Mouse (Mus musculus) ES-Bruce4 (cell line): ENCODE results near the gene Snd1. TPM values are rescaled to one million over a fixed set of nuclear protein-coding genes. Genes with fewer than 3 reads are reported as not detected.

ENCODE experiments used
- H3K27ac ChIP-seq: 2 replicates; pipeline ENCODE4 v1.5.1; 2012; ENCODE audit warnings: low read length, inconsistent platforms; ENCODE audit not compliant: insufficient read depth
- H3K27me3 ChIP-seq: 2 replicates; pipeline ENCODE4 v1.6.1; 2012; ENCODE audit warnings: mild to moderate bottlenecking, low read length, inconsistent platforms; ENCODE audit not compliant: control insufficient read depth, poor library complexity, insufficient read depth, severe bottlenecking
- H3K36me3 ChIP-seq: 2 replicates; pipeline ENCODE4 v1.6.1; 2012; ENCODE audit warnings: inconsistent platforms, mild to moderate bottlenecking, low read length, moderate library complexity; ENCODE audit not compliant: control insufficient read depth, poor library complexity, insufficient read depth, severe bottlenecking
- H3K4me1 ChIP-seq: one replicate; pipeline ENCODE4 v1.8.1; 2011; ENCODE audit warnings: low read length; ENCODE audit not compliant: control insufficient read depth, insufficient read depth
- H3K4me3 ChIP-seq: 2 replicates; pipeline ENCODE4 v1.5.1; 2011; ENCODE audit warnings: low read depth, mild to moderate bottlenecking, low read length
- H3K9ac ChIP-seq: 2 replicates; pipeline ENCODE4 v1.6.1; 2012; ENCODE audit warnings: low read depth, mild to moderate bottlenecking, inconsistent platforms; ENCODE audit not compliant: poor library complexity, severe bottlenecking
- H3K9me3 ChIP-seq: replicated peaks from 2 replicates; pipeline ENCODE4 v1.6.1; 2012; ENCODE audit warnings: mild to moderate bottlenecking, low read length, inconsistent platforms; ENCODE audit not compliant: control insufficient read depth, poor library complexity, insufficient read depth, severe bottlenecking
- CTCF ChIP-seq: IDR thresholded peaks from one replicate; pipeline ENCODE4 v1.8.1; 2011; ENCODE audit warnings: low read depth, low read length
- EP300 ChIP-seq: IDR thresholded peaks from 2 replicates; pipeline ENCODE4 v1.6.1; 2011; ENCODE audit warnings: low read depth, low read length; ENCODE audit not compliant: insufficient read depth
- POLR2A ChIP-seq: IDR thresholded peaks from one replicate; pipeline ENCODE4 v1.8.1; 2011; ENCODE audit warnings: low read length; ENCODE audit not compliant: insufficient read depth
- polyA plus RNA-seq: library from polyadenylated mRNA; stranded (reverse); fragments of >200 nt; gene quantifications from 2 replicates; pipeline ENCODE4 v1.2.4, GENCODE M21; 2011; ENCODE audit warnings: low read depth; ENCODE audit not compliant: missing spikeins, insufficient read depth, insufficient read length

Gene Snd1
- polyA plus RNA-seq, 1 experiment, result 155 TPM

DNA sequence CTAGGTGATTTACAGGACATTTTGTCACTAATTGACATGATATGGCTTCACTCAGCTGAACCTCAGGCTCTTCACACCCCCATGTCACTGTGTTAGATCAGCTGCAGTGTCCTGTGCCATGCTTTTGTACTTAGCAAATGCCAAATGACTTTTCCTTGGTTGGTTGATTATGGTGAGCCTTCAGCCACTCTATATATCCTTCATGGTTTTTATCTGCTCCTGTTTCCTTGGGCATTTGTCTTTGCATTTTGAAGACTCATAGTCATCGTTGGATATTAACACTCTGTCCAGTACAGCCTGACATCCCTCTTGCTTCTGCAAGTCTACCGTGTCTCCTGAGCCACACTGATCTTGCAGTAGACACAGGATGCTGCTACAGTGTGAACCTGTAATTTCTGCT, 384.2 kb downstream of the Snd1 start:
- Histone ChIP-seq H3K27me3 (no peaks in the 10 kb centered on the region), H3K9me3 (no peaks in the 10 kb centered on the region), H3K9ac (no peak overlapping the region), H3K36me3 (no peaks in the 10 kb centered on the region), H3K4me3 (no peak overlapping the region), H3K4me1 (no peaks in the 10 kb centered on the region), H3K27ac (no peak overlapping the region)
- TF ChIP-seq POLR2A (no peak), EP300 (no peak), CTCF (no peak)

GRCm38 (mm10) chr6:28860450-28860849, 385.5 kb downstream of the Snd1 start:
- no peaks in the 10 kb centered on the region for H3K4me1 ChIP-seq
- no peak overlapping the region for H3K9ac ChIP-seq
- H3K27ac ChIP-seq, result no peak overlapping the region
- H3K4me3 ChIP-seq, result no peak overlapping the region
- no peaks in the 10 kb centered on the region for H3K27me3 ChIP-seq
- no peaks in the 10 kb centered on the region for H3K36me3 ChIP-seq
- TF ChIP-seq EP300 (peak; percentile 37; the same call in 1 of the 2 replicates), CTCF (no peak)
- no peaks in the 10 kb centered on the region for H3K9me3 ChIP-seq

DNA sequence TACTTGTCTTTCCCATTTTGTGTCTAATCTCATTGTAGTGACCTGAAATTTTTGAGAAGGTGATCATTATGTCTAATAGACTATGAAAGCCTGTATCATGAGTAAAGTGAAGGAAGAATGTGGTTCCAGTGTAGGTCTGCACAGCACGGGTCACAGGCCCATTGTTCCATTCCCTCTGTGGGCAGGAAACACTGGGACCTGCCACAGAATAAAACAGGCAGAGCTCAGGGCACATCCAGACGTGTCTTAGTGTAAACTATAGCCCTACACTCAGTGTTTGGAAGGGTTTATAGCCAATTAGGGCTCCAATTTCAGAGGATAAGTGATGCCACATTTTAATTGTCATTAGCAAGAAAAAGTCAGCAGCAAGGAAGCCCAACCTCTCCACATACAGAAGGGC, 386.0 kb downstream of the Snd1 start:
- H3K27ac ChIP-seq, result no peak overlapping the region
- H3K36me3 ChIP-seq, result no peaks in the 10 kb centered on the region
- no peaks in the 10 kb centered on the region for H3K4me1 ChIP-seq
- TF ChIP-seq POLR2A (no peak), CTCF (no peak), EP300 (no peak)
- no peaks in the 10 kb centered on the region for H3K9me3 ChIP-seq
- no peak overlapping the region for H3K4me3 ChIP-seq
- H3K27me3 ChIP-seq, result no peaks in the 10 kb centered on the region
- no peak overlapping the region for H3K9ac ChIP-seq

- no peak overlapping the region for H3K9ac ChIP-seq
- H3K27ac ChIP-seq, result no peak overlapping the region
Measured at GRCm38 (mm10) chr6:28862304-28862703, 387.4 kb downstream of the Snd1 start.

GRCm38 (mm10) chr6:28864684-28865083, 389.7 kb downstream of the Snd1 start:
- Histone ChIP-seq H3K36me3 (no peaks in the 10 kb centered on the region), H3K4me1 (no peaks in the 10 kb centered on the region), H3K9me3 (no peaks in the 10 kb centered on the region), H3K27ac (no peak overlapping the region), H3K4me3 (no peak overlapping the region), H3K27me3 (no peaks in the 10 kb centered on the region), H3K9ac (no peak overlapping the region)
- no peak for TF ChIP-seq POLR2A
- no peak for TF ChIP-seq EP300
- TF ChIP-seq CTCF, result no peak

More at GRCm38 (mm10) chr6:28862304-28862703, 387.4 kb downstream of the Snd1 start:
- Histone ChIP-seq H3K9me3 (no peaks in the 10 kb centered on the region), H3K4me1 (no peaks in the 10 kb centered on the region), H3K4me3 (no peak overlapping the region), H3K36me3 (no peaks in the 10 kb centered on the region), H3K27me3 (no peaks in the 10 kb centered on the region)
- TF ChIP-seq EP300 (no peak), CTCF (no peak), POLR2A (no peak)

GRCm38 (mm10) chr6:28865112-28865511, 390.2 kb downstream of the Snd1 start:
- no peaks in the 10 kb centered on the region for H3K27me3 ChIP-seq
- no peaks in the 10 kb centered on the region for H3K4me1 ChIP-seq
- H3K4me3 ChIP-seq, result no peak overlapping the region
- no peak overlapping the region for H3K9ac ChIP-seq
- no peaks in the 10 kb centered on the region for H3K9me3 ChIP-seq
- H3K36me3 ChIP-seq, result no peaks in the 10 kb centered on the region
- H3K27ac ChIP-seq, result no peak overlapping the region
- TF ChIP-seq POLR2A (no peak), CTCF (no peak), EP300 (no peak)
